Comparison of ENCODE assay signal across 17 mouse cellular contexts in the genomic region with DNA sequence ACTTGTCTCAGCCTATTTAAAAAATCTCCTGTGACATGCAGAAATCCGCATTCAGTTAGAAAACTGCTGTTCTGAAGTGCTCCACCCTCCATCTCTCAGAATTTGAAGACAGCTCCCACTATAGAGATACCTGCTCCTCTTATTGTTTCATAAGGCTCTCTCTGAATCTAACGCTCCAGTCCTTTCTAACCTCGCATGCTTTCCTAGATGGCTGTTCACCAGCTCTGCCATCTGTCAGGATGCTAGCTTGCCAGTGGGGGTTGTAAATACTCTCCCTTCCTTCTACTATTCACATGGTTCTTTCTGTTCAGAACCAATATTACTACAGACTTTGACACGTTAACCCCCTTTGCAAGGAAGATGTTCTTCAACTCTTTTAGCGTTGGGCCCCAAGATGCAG.
DNase-seq lines count a peak whose midpoint lies in the region; ATAC-seq lines count a peak whose summit lies in the region.
"Had no signal": no experiment of that assay in that cellular context is flagged by ENCODE, and none has a peak within 500 bp of the region (broad histone marks: within the 10 kb centered on the region; RNA-seq: fewer than 3 reads in every experiment).

No protein-coding gene starts in this region.

- DNase-seq in cerebellum, adult 9-10 months = peak; percentile 3
- DNase-seq in cerebellum, adult 11-12 months = no peak
- DNase-seq in frontal cortex, postnatal 14 days (ENCODE audit: low spot score in 2 of 2) = no peak
- DNase-seq in cerebellum, postnatal 25 days = peak; percentile 77 to 79
- DNase-seq in layer of hippocampus, postnatal 36 days = peak; percentile 26 to 34
- no peak for DNase-seq in urinary bladder, postnatal 36 days (ENCODE audit: low spot score in 2 of 2)
- DNase-seq: adrenal gland, postnatal 25 days; gastrocnemius, postnatal 36 days; heart, adult 2 months; heart, postnatal 14 days; kidney, postnatal 4 days; lung, postnatal 36 days; midbrain, embryonic 14.5 days; right cerebral cortex, postnatal 14 days had no signal

- ATAC-seq in frontal cortex, adult (ENCODE audit: low TSS enrichment) = peak; percentile 41; the same call in 1 of the 2 replicates
- ATAC-seq: CD4-positive, CD25-positive, alpha-beta regulatory T cell, adult 4 months; intestine, postnatal 0 days had no signal

Comparison
In these comparisons a context has a peak if more than half of its experiments do, and no peak if none do; other contexts are left out.
1. DNase-seq: peak in cerebellum, adult 9-10 months (single experiment), cerebellum, postnatal 25 days (2 of 2) and layer of hippocampus, postnatal 36 days (2 of 2); none in cerebellum, adult 11-12 months (single experiment), frontal cortex, postnatal 14 days (0 of 2) and urinary bladder, postnatal 36 days (0 of 2).